Mouse (Mus musculus) layer of hippocampus, adult 11-12 months (tissue): ENCODE data around the gene Camta1.
A peak's percentile ranks its signal among the peaks of the same experiment; 100 is the strongest.

Source experiments
- DNase-seq: peaks from one replicate; pipeline ENCODE4 v3.0.0; 2022; ENCODE audit warnings: low spot score

Gene Camta1

GRCm38 (mm10) chr4:151860441-151861331 is 990 bp downstream of the Camta1 start:
- DNase-seq: peak; percentile 23

GRCm38 (mm10) chr4:151859275-151859674 is 2.4 kb downstream of the Camta1 start:
- DNase-seq: no peak

- no peak for DNase-seq
Observed at GRCm38 (mm10) chr4:151853949-151854348, 7.7 kb downstream of the Camta1 start.

GRCm38 (mm10) chr4:151851179-151851578 is 10.5 kb downstream of the Camta1 start:
- peak; percentile 44 for DNase-seq

GRCm38 (mm10) chr4:151842591-151842990 is 19.1 kb downstream of the Camta1 start:
- no peak for DNase-seq

GRCm38 (mm10) chr4:151838518-151838917 is 23.2 kb downstream of the Camta1 start:
- DNase-seq: no peak

GRCm38 (mm10) chr4:151835860-151836259 is 25.8 kb downstream of the Camta1 start:
- DNase-seq: no peak

GRCm38 (mm10) chr4:151834536-151834935 is 27.1 kb downstream of the Camta1 start:
- DNase-seq: no peak

GRCm38 (mm10) chr4:151833940-151834449 is 27.7 kb downstream of the Camta1 start:
- no peak for DNase-seq

GRCm38 (mm10) chr4:151827840-151828239 is 33.8 kb downstream of the Camta1 start:
- no peak for DNase-seq

- DNase-seq: no peak
Observed at GRCm38 (mm10) chr4:151827356-151827755, 34.3 kb downstream of the Camta1 start.

GRCm38 (mm10) chr4:151823963-151824362 is 37.7 kb downstream of the Camta1 start:
- DNase-seq: no peak

- DNase-seq: no peak
Observed at GRCm38 (mm10) chr4:151822986-151823385, 38.7 kb downstream of the Camta1 start.

GRCm38 (mm10) chr4:151817981-151818766 is 43.5 kb downstream of the Camta1 start:
- no peak for DNase-seq

- no peak for DNase-seq
Observed at GRCm38 (mm10) chr4:151813711-151814110, 48.0 kb downstream of the Camta1 start.

- DNase-seq: no peak
Observed at GRCm38 (mm10) chr4:151805685-151806084, 56.0 kb downstream of the Camta1 start.

- DNase-seq: no peak
Observed at GRCm38 (mm10) chr4:151805046-151805445, 56.6 kb downstream of the Camta1 start.

GRCm38 (mm10) chr4:151804208-151804607 is 57.5 kb downstream of the Camta1 start:
- no peak for DNase-seq

GRCm38 (mm10) chr4:151798630-151799029 is 63.0 kb downstream of the Camta1 start:
- DNase-seq: no peak

GRCm38 (mm10) chr4:151793694-151794093 is 68.0 kb downstream of the Camta1 start:
- DNase-seq: no peak

GRCm38 (mm10) chr4:151786946-151787705 is 74.5 kb downstream of the Camta1 start:
- DNase-seq: no peak

- DNase-seq: no peak
Observed at GRCm38 (mm10) chr4:151780511-151780910, 81.2 kb downstream of the Camta1 start.
